In the genomic region with DNA sequence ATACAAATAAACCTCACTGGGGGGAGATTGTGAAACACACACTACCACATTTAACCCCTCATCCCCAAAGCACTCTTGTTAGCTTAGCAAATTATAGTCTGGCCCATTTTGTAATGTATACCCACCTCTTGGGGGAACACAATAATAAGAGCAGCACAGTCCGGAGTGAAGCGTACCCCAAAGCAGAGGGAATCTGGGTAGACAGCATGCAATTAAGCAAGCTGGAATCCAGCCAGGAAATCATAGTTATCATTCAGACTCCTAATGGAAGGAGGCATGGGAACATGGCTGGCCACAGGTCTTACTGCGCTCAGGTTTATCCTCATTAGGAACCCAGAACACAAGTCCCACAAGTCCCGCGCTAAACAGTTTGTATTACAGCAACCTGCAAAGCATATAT, we compare ENCODE assay signal across 11 mouse cellular contexts.
DNase-seq lines count a peak whose midpoint lies in the region; ATAC-seq and TF ChIP-seq lines count a peak whose summit lies in the region.
"Had no signal": no experiment of that assay in that cellular context is flagged by ENCODE, and none has a peak within 500 bp of the region (broad histone marks: within the 10 kb centered on the region; RNA-seq: fewer than 3 reads in every experiment).

No protein-coding gene starts in this region.

- no peaks in the 10 kb centered on the region for H3K9me3 ChIP-seq in forebrain, embryonic 15.5 days
- H3K9me3 ChIP-seq in midbrain, postnatal 0 days (ENCODE audit: low read length): no peaks in the 10 kb centered on the region
- H3K9me3 ChIP-seq: heart, embryonic 12.5 days had no signal

- no peaks in the 10 kb centered on the region for H3K36me3 ChIP-seq in forebrain, embryonic 15.5 days
- H3K36me3 ChIP-seq in midbrain, postnatal 0 days (ENCODE audit: insufficient read depth, low read length): no peaks in the 10 kb centered on the region
- H3K36me3 ChIP-seq: heart, embryonic 12.5 days had no signal

- H3K9ac ChIP-seq in forebrain, embryonic 15.5 days (replicated peaks): no peak overlapping the region
- no peak overlapping the region for H3K9ac ChIP-seq in midbrain, postnatal 0 days (replicated peaks; ENCODE audit: low read length, poor library complexity, severe bottlenecking)
- H3K9ac ChIP-seq: heart, embryonic 12.5 days had no signal

- no peak overlapping the region for H3K4me3 ChIP-seq in forebrain, embryonic 15.5 days
- no peak overlapping the region for H3K4me3 ChIP-seq in midbrain, postnatal 0 days (ENCODE audit: low read depth, low read length)
- no peak overlapping the region for H3K4me3 ChIP-seq in lung, adult 2 months (replicated peaks; ENCODE audit: extremely low read depth, low read depth, low read length)
- H3K4me3 ChIP-seq: heart, embryonic 12.5 days had no signal

- intact Hi-C loops in left cerebral cortex, postnatal 4 days (cut with DNase I): no loop called here
- intact Hi-C loops in left cerebral cortex, postnatal 36 days (cut with DNase I): no loop called here

- no peak for TF ChIP-seq CTCF in midbrain, postnatal 0 days (IDR thresholded peaks at IDR 0.05)
- no peak for TF ChIP-seq CTCF in lung, adult 2 months (IDR thresholded peaks at IDR 0.05; ENCODE audit: insufficient read depth, low read length)

- 29% methylated on average over 5 of the region's 5 CpGs for WGBS in forebrain, embryonic 15.5 days
- WGBS in midbrain, postnatal 0 days: 54% methylated on average over 5 of the region's 5 CpGs
- 87% methylated on average over 5 of the region's 5 CpGs for WGBS in lung, adult 2 months

- no peak overlapping the region for H3K4me2 ChIP-seq in forebrain, embryonic 15.5 days (replicated peaks)
- no peak overlapping the region for H3K4me2 ChIP-seq in midbrain, postnatal 0 days (ENCODE audit: low read depth, low read length, poor library complexity, severe bottlenecking)
- H3K4me2 ChIP-seq: heart, embryonic 12.5 days had no signal

- peaks cover 30% of the 10 kb centered on the region for H3K4me1 ChIP-seq in forebrain, embryonic 15.5 days
- H3K4me1 ChIP-seq in midbrain, postnatal 0 days (ENCODE audit: insufficient read depth, low read length): no peaks in the 10 kb centered on the region
- H3K4me1 ChIP-seq in lung, adult 2 months (ENCODE audit: control insufficient read depth, insufficient read depth, low read length): no peaks in the 10 kb centered on the region
- H3K4me1 ChIP-seq: heart, embryonic 12.5 days had no signal

- peak; percentile 77 for ATAC-seq in forebrain, embryonic 15.5 days (replicated peaks)
- ATAC-seq in midbrain, postnatal 0 days (ENCODE audit: low FRiP score): no peak

- TF ChIP-seq POLR2A in lung, adult 2 months (IDR thresholded peaks at IDR 0.05; ENCODE audit: borderline replicate concordance, extremely low read depth, low read depth, low read length): no peak

- no peaks in the 10 kb centered on the region for H3K27me3 ChIP-seq in forebrain, embryonic 15.5 days
- no peaks in the 10 kb centered on the region for H3K27me3 ChIP-seq in midbrain, postnatal 0 days (ENCODE audit: insufficient read depth, low read length)
- H3K27me3 ChIP-seq: heart, embryonic 12.5 days had no signal

- 0 out of 2 replicates have a peak overlapping the region, but pooled peaks have one; percentile 3 for H3K27ac ChIP-seq in forebrain, embryonic 15.5 days (replicated peaks)
- H3K27ac ChIP-seq in midbrain, postnatal 0 days (ENCODE audit: low read depth, low read length): no peak overlapping the region

- peak; percentile 48 for DNase-seq in left cerebral cortex, postnatal 4 days
- DNase-seq in left cerebral cortex, postnatal 36 days (ENCODE audit: low spot score in 2 of 2): no peak
- DNase-seq in cerebellum, postnatal 14 days: peak; percentile 65 to 74
- peak; percentile 81 for DNase-seq in midbrain, postnatal 0 days (ENCODE audit: low spot score)
- DNase-seq in lung, adult 2 months: no peak
- DNase-seq in embryo, embryonic 10.5 days (ENCODE audit: low spot score): no peak
- DNase-seq: adrenal gland, postnatal 14 days; gastrocnemius, postnatal 25 days; right cerebral cortex, postnatal 25 days had no signal

Comparison
In these comparisons a context has a peak if more than half of its experiments do, and no peak if none do; other contexts are left out.
1. DNase-seq: peak in left cerebral cortex, postnatal 4 days (single experiment), cerebellum, postnatal 14 days (2 of 2) and midbrain, postnatal 0 days (single experiment); none in left cerebral cortex, postnatal 36 days (0 of 2), lung, adult 2 months (single experiment) and embryo, embryonic 10.5 days (single experiment).